Mouse (Mus musculus) kidney, postnatal 36 days (tissue): Measurements from ENCODE around the gene Coro1b.

Experiments used
- DNase-seq, 2 experiments: peaks; one replicate each; pipeline ENCODE4 v3.0.0; 2021 to 2022; ENCODE audit warnings: mixed read lengths in 2 of 2

Gene Coro1b

GRCm38 (mm10) chr19:4162646-4163542 lies 14.5 kb downstream of the Coro1b start, which contains the start of gene Rps6kb2:
Gene Rps6kb2, minus strand, starts transcription at chr19:4163354.
- peak; percentile 98 to 99 for DNase-seq

GRCm38 (mm10) chr19:4163543-4163887 lies 15.1 kb downstream of the Coro1b start:
- DNase-seq = no peak

GRCm38 (mm10) chr19:4164100-4164499 lies 15.7 kb downstream of the Coro1b start:
- DNase-seq = no peak

- no peak for DNase-seq
Observed at GRCm38 (mm10) chr19:4164721-4165120, 16.3 kb downstream of the Coro1b start.

- no peak for DNase-seq
Observed at GRCm38 (mm10) chr19:4166678-4167476, 18.5 kb downstream of the Coro1b start.

- peak; percentile 99 to 100 for DNase-seq
Observed at GRCm38 (mm10) chr19:4169378-4169784, 21.0 kb downstream of the Coro1b start.

- peak in 1 of 2 experiments; percentile 28 for DNase-seq
Observed at GRCm38 (mm10) chr19:4169810-4170209, 21.4 kb downstream of the Coro1b start.

GRCm38 (mm10) chr19:4170723-4171392 lies 22.4 kb downstream of the Coro1b start:
- no peak for DNase-seq

GRCm38 (mm10) chr19:4171393-4172290 lies 23.2 kb downstream of the Coro1b start:
- peak in 1 of 2 experiments; percentile 34 for DNase-seq

GRCm38 (mm10) chr19:4172925-4173324 lies 24.5 kb downstream of the Coro1b start:
- DNase-seq = no peak

- DNase-seq = no peak
Observed at GRCm38 (mm10) chr19:4175368-4175947, 27.0 kb downstream of the Coro1b start, which contains the start of gene Carns1. Gene Carns1, minus strand, starts transcription at chr19:4175479.

- no peak for DNase-seq
Observed at GRCm38 (mm10) chr19:4180411-4180810, 32.0 kb downstream of the Coro1b start.

GRCm38 (mm10) chr19:4181892-4182291 lies 33.5 kb downstream of the Coro1b start:
- DNase-seq = peak; percentile 42 to 55

GRCm38 (mm10) chr19:4183689-4184088 lies 35.3 kb downstream of the Coro1b start:
- DNase-seq = no peak

GRCm38 (mm10) chr19:4184976-4185975 lies 36.9 kb downstream of the Coro1b start:
- DNase-seq = no peak

- no peak for DNase-seq
Observed at GRCm38 (mm10) chr19:4187303-4187702, 38.9 kb downstream of the Coro1b start.

GRCm38 (mm10) chr19:4189051-4189620 lies 40.7 kb downstream of the Coro1b start:
- no peak for DNase-seq

GRCm38 (mm10) chr19:4190831-4191334 lies 42.5 kb downstream of the Coro1b start, which contains the start of gene Tbc1d10c:
Gene Tbc1d10c, minus strand, starts transcription at chr19:4191284.
- DNase-seq = no peak

- DNase-seq = peak; percentile 95 to 99
Observed at GRCm38 (mm10) chr19:4191528-4192250, 43.3 kb downstream of the Coro1b start, which contains the start of gene Ppp1ca. Gene Ppp1ca, plus strand, starts transcription at chr19:4192065.
